Mouse (Mus musculus): ENCODE results near the gene Rplp1.

Rplp1 gene

DNA sequence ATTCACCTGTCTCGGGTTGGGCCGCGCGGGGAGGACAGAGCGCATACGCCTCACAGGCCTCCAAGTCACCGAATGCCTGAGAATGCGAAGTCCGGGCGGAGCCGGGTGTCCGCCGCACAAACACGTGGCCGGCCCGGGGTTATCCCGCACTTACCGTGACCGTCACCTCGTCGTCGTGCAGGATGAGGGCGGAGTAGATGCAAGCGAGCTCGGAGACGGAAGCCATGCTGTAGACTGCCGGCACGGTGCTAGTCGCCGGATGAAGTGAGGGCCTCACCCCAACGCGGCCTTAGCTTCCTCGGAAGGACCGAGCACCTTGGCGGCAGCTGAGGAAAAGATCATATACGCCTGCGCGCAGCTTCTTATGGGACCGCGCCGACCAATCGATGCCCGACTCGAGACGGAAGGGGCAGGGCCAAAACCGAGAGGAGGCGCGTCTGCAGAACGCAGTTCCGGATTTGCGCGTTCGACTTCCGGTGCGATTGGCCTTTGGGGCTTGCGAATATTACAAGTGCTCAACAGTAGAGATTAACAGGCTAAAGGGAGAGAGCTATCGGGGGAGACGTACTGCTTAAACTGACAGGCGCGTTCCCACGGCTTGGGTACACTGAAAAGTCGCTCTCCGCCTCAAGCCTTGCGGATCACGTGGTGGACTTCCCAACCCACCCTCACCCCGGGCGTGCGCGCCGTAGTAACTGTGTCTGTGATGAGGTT is at the start of gene Rplp1:
Rplp1 (minus strand) TSS at position 340 of the 714 bp plus-strand sequence.
- DNase-seq (ENCODE audit: low read depth): peak; percentile 98

DNA sequence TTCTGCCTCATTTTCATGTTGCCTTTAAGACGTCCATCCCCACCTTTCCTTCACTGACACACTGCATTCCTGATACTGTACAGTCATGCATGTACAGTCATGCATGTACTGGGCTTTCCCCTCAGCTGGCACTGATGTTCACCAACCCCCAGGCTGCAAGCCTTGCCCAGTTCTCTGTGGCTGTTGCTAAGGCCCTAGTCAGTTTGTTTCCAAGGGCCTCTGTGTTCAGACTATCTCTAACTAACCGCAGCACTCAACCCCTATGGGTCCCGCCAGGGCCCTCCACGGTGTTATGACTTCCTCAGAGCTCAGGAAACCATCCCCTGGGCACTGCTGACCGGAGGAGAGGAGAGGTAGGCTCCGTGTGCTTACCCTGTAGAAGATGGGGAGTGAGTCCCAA is 49.0 kb upstream of the Rplp1 start:
- no peak for DNase-seq (ENCODE audit: low read depth)

DNA sequence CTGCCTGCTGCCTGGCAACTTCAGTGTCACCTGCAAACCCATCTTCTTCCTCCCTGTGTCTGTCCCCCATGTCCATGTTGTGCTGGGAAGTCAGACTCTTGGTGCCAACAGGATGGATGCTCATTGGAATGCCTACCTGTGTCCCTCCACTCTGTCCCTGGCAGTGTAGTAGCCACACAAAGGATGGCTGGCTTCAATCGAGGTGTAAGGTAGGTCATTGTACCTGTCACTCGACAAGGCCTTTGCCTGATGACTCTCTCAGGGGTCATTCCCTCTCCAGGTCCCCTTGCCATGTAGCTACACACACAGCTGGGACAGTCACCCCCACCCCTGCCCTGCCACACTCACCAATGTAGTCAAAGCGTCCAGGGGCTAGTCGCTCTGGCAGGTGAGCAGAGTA is 46.8 kb upstream of the Rplp1 start:
- DNase-seq (ENCODE audit: low read depth): no peak

DNA sequence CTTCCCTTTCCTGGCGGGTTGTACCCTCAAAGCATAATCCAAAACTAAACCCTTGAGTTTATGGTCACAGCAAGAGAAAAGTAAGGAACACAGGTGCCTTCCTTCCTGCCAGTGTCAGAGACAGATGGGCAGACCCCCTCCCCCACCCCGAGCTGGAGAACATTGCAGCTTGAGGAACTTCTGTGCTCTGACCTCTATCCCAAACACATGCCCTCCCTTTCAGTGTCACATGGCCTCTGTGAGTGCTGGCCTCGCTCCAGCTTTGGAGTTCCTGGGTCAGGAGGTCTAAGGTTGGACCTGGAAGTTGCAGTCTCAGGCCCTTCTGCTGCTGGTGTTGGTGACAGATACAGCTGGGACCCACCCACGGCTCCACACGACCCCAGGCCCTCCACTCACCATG is 46.4 kb upstream of the Rplp1 start:
- no peak for DNase-seq (ENCODE audit: low read depth)

DNA sequence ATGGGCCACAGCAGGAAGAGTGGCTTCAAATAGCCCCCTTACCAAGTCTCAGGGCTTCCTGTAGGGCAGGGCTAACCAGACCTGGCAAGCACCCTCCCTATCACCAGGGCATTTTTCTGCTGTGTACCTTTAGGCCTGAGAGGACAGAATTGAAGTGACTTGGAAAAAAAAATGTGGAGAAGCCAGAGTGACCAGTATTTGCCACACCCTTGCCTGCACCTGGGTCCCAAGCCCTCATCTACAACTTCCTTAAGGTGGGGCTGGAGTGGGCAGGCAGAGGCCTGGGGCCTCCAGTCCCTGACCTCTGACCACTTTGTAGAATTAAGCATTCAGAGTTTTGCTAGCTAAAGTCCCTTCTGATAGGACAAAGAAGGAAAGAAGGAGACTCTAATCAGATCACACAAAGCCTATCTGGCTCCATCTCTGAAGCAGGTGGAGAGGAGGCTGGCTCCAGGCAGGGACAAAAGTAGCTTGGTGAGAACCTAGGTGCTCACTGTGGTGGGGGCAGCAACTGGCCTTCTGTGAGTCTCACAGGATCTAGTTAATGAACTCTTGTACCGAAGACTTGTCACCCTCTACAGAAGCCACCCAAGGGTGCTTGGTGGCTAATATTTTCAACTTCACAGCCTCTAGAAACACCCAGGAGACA is 45.7 kb upstream of the Rplp1 start:
- no peak for DNase-seq (ENCODE audit: low read depth)

DNA sequence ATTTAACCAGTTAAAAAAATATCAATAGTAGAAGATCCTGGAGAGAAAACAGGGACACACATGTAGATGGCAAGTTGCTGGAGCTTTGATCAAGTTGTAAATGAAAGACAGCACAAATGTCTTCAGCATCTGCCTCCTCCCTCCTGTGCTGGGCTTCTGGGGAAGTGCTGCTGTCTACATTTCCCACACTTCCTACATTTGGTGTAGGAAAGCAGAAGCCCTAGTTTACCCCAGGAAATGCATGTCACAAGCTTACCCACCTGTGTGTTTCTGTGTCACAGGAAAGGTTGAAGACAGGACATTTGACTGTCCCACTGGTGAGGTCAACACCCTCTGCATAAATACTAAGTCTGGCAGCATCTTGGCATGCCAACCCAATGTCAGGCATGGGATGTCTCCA is 40.4 kb upstream of the Rplp1 start:
- DNase-seq (ENCODE audit: low read depth): no peak

DNA sequence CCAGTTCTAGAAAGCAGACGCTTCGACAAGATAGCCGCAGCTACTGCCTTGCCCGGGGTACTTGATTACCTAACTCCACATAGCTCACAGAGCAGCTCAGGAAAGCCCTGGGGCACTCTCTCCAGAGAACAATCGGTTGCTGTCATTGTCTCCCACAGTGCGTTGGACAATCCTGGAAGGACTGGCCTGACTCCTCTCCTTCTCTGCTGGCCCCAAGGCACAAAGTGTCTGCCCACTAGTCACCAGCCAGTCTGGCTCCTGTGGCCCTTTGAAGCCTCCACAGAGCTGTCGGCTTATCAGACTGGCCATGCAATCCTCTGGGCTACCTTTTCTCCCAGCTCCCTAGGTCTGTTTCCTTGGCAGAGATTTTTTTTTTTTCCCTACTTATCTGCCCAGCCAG is 37.9 kb upstream of the Rplp1 start:
- DNase-seq (ENCODE audit: low read depth): no peak

DNA sequence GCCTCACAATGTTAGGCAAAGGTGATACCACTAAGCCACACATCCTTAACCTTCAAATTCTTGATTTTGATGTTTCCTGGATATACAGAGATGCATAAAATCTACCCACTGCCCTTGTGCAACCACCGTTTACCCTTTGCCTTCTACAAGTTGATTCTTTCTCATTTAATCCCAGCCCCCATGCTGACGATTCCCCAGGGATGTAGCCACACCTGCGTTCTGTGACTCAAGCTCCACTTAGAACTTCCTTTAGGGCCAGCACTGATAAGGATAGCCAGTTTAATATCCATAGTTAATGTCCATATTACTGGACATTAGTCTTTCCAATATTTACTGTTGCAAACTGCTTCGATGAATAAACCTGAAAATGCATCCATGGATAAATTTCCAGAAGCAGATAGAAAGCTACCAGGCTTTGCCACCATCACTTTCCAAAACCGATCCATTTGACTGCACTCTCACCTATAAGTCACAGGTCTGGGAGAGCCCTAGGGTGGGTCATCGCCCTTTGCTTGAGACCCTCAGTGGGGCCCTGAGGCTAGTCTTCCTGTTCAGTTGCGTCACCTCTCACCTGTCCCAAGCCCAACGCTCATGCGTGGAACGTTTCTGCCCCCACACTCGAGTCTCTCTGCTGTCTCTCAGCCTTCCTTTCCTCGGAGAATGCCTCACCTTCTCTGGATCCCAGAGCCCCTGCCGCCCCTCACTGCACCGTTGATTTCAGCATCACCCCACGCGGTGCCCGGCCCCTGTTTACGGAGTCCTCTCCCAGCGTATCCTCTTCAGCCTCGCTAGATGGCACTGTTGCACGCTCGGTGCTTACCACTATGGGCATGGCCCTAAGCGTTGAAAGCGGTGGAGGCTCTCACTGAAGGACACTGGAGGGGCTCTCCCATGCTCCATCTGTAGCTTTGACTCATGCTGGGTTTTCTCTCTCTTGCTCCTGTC is 33.3 kb upstream of the Rplp1 start:
- DNase-seq (ENCODE audit: low read depth): peak; percentile 92

DNA sequence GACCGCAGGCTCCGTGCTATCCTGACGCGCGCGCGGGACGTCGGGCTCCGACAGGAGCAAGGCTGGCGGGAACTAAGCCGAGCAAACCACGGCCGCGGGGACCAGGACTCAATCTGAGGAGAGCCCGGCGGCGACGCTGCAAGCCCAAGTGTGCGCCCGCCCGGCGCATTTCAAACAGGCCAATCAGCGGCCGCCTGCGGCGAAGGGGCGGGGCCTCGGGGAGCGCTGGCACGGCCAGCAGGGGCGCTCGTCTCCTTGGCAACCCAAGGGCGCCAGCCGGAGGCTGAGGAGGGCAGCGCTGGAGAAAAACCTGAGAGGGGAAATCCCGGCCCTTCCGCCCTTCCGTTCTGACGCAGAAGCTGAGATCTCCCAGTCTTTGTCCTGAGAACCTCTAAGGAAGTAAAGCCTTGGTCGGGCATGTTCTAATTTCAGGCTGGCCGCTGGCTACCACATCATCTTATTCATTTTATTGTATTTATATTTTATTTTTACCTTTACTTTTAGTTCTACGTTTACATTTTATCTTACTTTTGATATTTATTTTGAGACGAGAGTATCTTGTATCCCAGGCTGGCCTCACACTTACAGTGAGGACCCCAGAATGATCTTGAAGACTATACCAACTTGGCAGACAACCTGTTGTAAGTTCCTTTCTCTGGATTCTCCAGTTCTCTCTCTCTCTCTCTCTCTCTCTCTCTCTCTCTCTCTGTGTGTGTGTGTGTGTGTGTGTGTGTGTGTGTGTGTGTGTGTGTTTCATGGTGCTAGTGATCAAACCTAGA is 32.5 kb upstream of the Rplp1 start, which contains the start of gene Kif23:
Kif23 (minus strand) TSS at position 152 of the 779 bp plus-strand sequence.
- peak; percentile 98 for DNase-seq (ENCODE audit: low read depth)

DNA sequence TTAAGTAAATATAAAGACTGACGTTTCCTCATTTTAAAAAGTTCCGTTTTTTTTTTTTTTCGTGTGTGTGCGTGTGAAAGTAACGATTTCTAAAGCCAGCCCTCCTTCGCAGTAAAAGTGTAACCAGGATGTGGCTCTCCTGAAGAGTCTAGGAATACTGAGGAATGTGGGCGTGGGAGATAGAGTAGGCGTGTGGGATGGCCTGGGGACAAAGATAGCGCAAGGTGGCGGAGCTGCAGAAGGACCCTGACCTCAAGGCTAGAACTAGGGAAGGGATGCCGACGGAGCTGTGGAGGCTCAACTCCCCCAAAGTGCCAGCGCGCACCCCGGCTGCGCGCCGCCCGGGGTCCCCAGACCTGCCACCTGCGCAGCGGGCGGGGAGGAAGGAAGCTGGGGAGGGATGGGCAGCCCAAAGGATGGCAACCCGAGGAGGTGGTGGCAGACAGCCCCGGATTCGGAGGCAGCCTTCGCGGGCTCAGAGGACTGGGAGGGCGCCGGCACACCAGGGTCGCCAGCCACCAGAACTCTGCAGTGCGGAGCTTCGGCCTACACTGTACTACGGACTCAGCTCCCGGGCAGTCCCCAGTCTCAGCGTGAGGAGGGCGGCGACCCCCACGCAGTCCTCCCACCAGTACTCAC is 31.8 kb upstream of the Rplp1 start:
- DNase-seq (ENCODE audit: low read depth): no peak

DNA sequence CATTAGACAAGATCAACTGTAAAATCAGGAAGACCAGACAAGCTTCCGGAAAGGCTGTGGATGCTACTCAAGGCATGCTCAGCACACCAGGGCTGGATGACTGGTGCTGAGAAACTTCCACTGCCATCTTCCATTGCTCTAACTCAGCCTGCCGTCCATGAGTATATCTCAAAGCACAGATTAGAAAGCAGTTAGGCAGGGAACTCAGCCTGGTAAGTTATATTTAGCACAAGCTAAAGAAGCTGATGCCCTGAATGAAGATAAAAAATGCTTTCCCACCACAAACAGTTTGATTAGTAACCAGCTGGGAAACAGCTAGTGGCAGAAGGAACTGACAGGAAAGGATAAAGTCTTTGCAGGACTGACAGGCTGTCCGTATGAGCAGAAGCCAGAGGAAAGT is 26.7 kb upstream of the Rplp1 start:
- no peak for DNase-seq (ENCODE audit: low read depth)

DNA sequence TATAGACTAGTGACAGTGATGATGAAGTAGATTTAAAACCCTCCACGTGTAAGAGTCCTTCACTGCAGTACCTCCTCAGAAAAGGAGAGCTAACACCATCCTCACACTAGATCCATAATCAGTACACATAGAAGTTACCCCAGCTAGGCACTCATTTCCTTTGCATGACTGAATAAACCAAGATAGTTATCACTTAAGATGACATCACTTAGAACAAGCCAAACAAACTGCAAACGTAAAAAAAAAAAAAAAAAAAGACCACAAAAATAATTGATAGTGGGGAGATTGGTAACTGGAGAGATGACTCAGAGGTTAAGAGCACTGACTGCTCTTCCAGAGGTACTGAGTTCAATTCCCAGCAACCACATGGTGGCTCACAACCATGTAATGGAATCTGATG is 19.0 kb upstream of the Rplp1 start:
- DNase-seq (ENCODE audit: low read depth): no peak

DNA sequence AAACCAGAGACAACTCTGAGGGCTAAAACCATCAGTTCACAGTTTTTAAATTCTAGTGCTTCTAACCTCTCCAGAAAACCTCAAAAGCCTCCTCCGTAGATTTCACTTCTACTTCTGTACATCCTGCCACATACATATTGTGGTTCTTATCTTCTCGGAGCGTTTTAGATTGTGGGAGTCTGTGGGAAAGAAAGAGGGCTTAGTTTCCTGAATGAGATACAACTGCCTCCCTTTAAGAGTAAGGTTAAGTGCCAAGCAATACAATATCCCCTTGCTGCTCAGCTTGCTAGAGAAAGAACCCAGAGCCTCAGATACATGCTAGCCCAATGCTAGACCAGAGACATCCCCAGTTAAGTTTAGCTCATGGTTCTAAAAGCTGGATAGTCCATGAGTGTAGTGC is 17.7 kb upstream of the Rplp1 start:
- DNase-seq (ENCODE audit: low read depth): peak; percentile 46

DNA sequence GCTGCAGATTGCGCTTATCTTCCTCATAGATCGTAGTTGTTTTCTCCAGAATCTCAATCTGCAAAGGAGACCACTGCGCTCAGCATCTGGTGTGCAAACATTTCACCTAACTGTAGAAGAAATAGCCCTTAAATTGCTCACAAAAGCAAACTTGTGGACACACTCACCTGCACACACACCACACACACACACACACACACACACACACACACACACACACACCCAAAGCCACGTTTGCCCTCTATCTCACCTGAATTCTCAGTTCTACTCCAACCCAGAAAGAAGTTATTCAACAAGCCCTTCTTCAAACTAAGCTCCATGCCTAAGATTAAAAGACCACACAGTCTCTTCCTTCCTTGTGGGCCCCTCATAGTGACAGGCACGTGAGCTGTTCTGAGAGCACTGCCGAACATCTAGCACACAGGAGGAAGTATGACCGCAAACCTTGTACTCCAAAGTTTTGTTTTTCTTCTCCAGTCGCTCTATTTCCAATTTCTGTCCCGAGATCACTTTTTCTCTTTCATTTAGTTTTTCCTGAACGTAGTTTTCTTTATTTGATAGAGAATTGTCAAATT is 10.8 kb upstream of the Rplp1 start:
- DNase-seq (ENCODE audit: low read depth): peak; percentile 75

DNA sequence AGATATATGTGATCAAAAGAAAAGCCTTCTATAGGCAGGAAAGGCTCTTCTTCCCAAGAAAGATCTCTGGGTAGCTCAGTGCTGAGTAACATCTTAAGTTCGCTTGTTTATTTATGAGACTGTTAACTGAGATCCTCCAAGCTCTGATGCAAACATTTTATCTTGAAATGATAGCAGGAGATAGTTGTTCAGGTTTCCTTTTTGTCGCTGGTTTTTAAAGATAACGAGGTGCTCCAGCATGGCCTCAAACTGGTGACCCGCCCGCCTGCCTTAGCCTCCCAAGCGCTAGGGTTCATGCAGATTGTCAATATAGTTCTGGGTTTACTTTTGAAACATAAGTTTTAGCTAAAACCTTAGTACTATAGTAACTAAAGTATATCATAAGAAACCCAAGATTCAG is 6.0 kb upstream of the Rplp1 start:
- no peak for DNase-seq (ENCODE audit: low read depth)

DNA sequence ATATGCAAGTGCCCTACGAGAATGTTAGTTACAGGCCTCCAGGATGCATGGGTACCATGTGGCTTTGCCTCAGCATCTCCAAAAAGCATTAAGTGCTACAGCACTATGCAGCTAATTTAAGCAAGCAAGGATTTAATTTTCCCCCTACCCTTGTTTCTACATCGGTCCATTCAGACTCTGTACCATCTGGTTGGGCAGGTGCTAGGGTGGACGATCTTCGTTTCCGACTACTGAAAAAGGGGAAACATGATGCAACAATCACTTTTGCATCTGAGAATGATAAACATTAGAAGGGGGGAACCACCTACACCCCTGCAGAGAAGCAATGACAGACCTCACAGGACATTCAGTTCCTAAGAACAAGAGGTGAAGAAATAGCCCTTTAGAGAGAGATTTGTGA is 5.1 kb upstream of the Rplp1 start:
- DNase-seq (ENCODE audit: low read depth): no peak

DNA sequence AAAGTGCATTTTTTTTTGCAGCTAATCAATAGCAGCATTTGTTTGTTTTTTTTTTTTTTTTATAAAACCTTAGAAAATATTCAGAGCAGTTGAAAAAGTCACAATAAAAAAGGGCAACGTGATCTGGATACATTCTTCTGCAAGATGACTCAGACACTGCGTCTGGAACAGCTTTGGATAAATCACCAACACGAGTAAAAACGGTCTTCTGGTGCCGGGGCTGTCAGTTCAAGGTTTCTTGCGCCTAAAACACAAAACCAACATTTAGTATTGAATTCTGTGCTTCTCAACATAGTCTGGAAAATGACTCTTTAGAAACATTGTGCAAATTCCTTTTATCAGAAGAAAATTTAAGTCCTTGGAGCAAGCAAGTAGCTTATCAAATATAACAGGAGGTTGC is 3.1 kb upstream of the Rplp1 start:
- DNase-seq (ENCODE audit: low read depth): no peak

DNA sequence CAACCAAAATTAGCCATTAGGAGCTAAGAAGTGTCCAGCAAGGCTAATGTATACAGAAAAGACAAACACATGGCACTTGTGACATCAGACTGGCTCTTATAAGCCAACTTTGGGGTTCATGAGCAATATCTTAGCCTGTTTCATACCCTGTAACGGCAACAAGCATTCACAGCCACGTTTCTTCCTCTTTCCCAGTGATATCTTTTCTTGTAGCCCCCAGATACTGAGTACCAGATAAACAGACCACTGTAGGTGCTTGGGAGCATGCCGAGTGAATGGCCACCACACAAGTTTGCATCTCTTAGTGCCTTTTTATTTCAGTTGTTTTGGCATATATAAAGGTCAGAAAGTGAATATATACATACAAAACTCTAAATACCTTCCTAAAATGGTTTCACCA is 2.6 kb upstream of the Rplp1 start:
- DNase-seq (ENCODE audit: low read depth): no peak

DNA sequence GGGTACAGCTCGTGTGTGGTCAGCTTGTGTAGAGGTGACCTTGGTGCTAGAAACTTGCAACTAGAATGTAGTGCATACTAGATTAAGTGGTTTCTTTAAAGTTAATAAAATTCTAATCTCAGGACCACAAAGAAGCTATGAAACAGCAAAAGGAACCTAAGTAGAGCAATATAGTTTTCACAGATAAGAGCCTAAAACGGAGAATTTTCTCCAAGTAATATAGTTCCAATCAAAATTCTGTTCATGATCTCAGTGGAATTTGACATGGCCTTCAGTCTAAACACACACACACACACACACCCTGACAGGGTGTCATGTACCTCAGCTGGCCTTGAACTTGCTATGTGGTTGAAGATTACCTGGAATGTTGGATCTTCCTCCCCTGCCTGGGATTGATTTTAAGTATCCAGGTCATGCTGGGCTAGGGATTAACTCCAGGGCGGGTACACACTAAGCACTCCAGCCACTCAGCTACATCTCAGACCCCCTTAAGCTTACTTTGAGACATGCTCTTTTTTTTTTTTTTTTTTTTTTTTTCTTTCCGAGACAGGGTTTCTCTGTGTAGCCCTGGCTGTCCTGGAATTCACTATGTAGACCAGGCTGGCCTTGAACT is 1.2 kb upstream of the Rplp1 start:
- DNase-seq (ENCODE audit: low read depth): no peak

DNA sequence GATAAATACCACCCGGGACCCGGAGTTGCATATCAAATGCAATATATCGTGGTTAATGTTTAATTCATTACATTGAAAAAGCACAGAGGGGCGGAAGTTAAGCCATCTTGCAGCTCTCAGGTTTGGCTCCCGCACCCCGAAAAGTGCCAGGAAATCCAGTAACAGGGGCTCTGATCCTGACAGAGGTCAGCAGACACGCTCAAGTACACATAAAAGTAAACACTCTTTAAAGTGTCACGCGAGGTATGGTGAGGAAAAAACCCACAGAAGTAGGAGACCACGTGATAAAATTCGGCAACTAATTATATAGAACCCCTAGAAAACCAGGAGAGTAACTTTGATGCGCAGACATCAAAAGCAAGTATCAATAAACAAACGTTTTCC is 567 bp upstream of the Rplp1 start:
- no peak for DNase-seq (ENCODE audit: low read depth)

All from naive thymus-derived CD4-positive, alpha-beta T cell, adult 2 months (primary cell).